In genomic region chr1:59508463-59509139, GRCm38 (mm10) we compare ENCODE assay signal across 9 mouse cellular contexts. TPM values are rescaled to one million over a fixed set of nuclear protein-coding genes. Genes with fewer than 3 reads are reported as not detected.
DNase-seq lines count a peak whose midpoint lies in the region; ATAC-seq and TF ChIP-seq lines count a peak whose summit lies in the region.
"Had no signal": no experiment of that assay in that cellular context is flagged by ENCODE, and none has a peak within 500 bp of the region (broad histone marks: within the 10 kb centered on the region; RNA-seq: fewer than 3 reads in every experiment).

No protein-coding gene starts in this region.

- DNase-seq in ES-E14 (ENCODE audit: low read depth, low spot score) (no peak), adipocyte (ENCODE audit: low spot score) (no peak)
- peak; percentile 56 for DNase-seq in brain, embryonic 14.5 days (ENCODE audit: low read depth)
- DNase-seq in frontal cortex, adult 2 months (ENCODE audit: extremely low spot score in 1 of 2, low spot score in 1 of 2): no peak
- no peak for DNase-seq in thymus, postnatal 36 days
- DNase-seq: adrenal gland, adult 8-10 months; forebrain, postnatal 0 days had no signal

- no peak for TF ChIP-seq CTCF in brain, embryonic 14.5 days (IDR thresholded peaks at IDR 0.05; ENCODE audit: borderline replicate concordance, extremely low read depth, insufficient read depth, insufficient read length)

- ATAC-seq in heart, embryonic 16.5 days (replicated peaks; ENCODE audit: extremely low read depth, insufficient read depth, low FRiP score): no peak
- ATAC-seq in limb, embryonic 13.5 days (ENCODE audit: low FRiP score, low read depth): no peak
- ATAC-seq: forebrain, postnatal 0 days had no signal

- H3K9ac ChIP-seq in ES-E14 (ENCODE audit: insufficient read depth, low read depth, low read length, poor library complexity, severe bottlenecking): peak overlapping the region; percentile 31; the same call in 1 of the 2 replicates
- no peak overlapping the region for H3K9ac ChIP-seq in heart, embryonic 16.5 days (ENCODE audit: low read length)
- no peak overlapping the region for H3K9ac ChIP-seq in limb, embryonic 13.5 days
- H3K9ac ChIP-seq: forebrain, postnatal 0 days had no signal

- WGBS in heart, embryonic 16.5 days: 24% methylated on average over 17 of the region's 17 CpGs
- 20% methylated on average over 17 of the region's 17 CpGs for WGBS in limb, embryonic 13.5 days

- in situ Hi-C loops in ES-E14 (cut with MboI; ENCODE audit: low sequenced_read_pairs in 2 of 2, unreplicated experiment in 2 of 2): no loop called here

- no peak overlapping the region for H3K27ac ChIP-seq in ES-E14 (ENCODE audit: insufficient read depth, low read depth, low read length, poor library complexity, severe bottlenecking)
- H3K27ac ChIP-seq in heart, embryonic 16.5 days (ENCODE audit: low read length): no peak overlapping the region
- H3K27ac ChIP-seq in limb, embryonic 13.5 days: no peak overlapping the region

- H3K36me3 ChIP-seq in ES-E14 (ENCODE audit: control insufficient read depth, insufficient read depth, low read length, poor library complexity, severe bottlenecking): no peaks in the 10 kb centered on the region
- H3K36me3 ChIP-seq in heart, embryonic 16.5 days (ENCODE audit: control insufficient read depth, insufficient read depth): no peaks in the 10 kb centered on the region
- H3K36me3 ChIP-seq in limb, embryonic 13.5 days: no peaks in the 10 kb centered on the region

- peak overlapping the region; percentile 51 for H3K4me2 ChIP-seq in heart, embryonic 16.5 days (ENCODE audit: low read depth, low read length)
- peak overlapping the region; percentile 38 for H3K4me2 ChIP-seq in limb, embryonic 13.5 days (replicated peaks)

- no peaks in the 10 kb centered on the region for H3K27me3 ChIP-seq in heart, embryonic 16.5 days (ENCODE audit: control insufficient read depth, insufficient read depth, low read length)
- H3K27me3 ChIP-seq in limb, embryonic 13.5 days: no peaks in the 10 kb centered on the region

- no peak for TF ChIP-seq POLR2A in brain, embryonic 14.5 days (IDR thresholded peaks at IDR 0.05; ENCODE audit: borderline replicate concordance, extremely low read depth, insufficient read depth, insufficient read length, poor library complexity, severe bottlenecking)

- H3K4me1 ChIP-seq in ES-E14 (ENCODE audit: control insufficient read depth in 2 of 2, insufficient read depth in 2 of 2, low read length in 2 of 2, poor library complexity in 1 of 2): peaks cover 0 to 4% of the 10 kb centered on the region in 2 experiments; a peak in 1 of 4 replicates
- H3K4me1 ChIP-seq in heart, embryonic 16.5 days (ENCODE audit: control insufficient read depth, insufficient read depth, low read length): peaks cover 4% of the 10 kb centered on the region; the same call in 1 of the 2 replicates
- peaks cover 17% of the 10 kb centered on the region for H3K4me1 ChIP-seq in limb, embryonic 13.5 days

- H3K4me3 ChIP-seq in ES-E14 (ENCODE audit: insufficient read depth in 1 of 2, low read depth in 1 of 2, low read length in 2 of 2, poor library complexity in 1 of 2, severe bottlenecking in 1 of 2): no peak overlapping the region
- no peak overlapping the region for H3K4me3 ChIP-seq in heart, embryonic 16.5 days (ENCODE audit: low read length)
- no peak overlapping the region for H3K4me3 ChIP-seq in limb, embryonic 13.5 days

- no peaks in the 10 kb centered on the region for H3K9me3 ChIP-seq in ES-E14 (ENCODE audit: control insufficient read depth, insufficient read depth, low read depth, low read length)
- H3K9me3 ChIP-seq in heart, embryonic 16.5 days (replicated peaks; ENCODE audit: control insufficient read depth, low read length): no peaks in the 10 kb centered on the region
- H3K9me3 ChIP-seq in limb, embryonic 13.5 days: no peaks in the 10 kb centered on the region

TF ChIP-seq in ES-E14, 5 proteins besides CTCF, POLR2A, EP300 and RAD21:
- TF ChIP-seq ZNF384 (IDR thresholded peaks at IDR 0.05; ENCODE audit: low read depth, low read length) (no peak), HCFC1 (IDR thresholded peaks at IDR 0.05; ENCODE audit: borderline replicate concordance, insufficient read depth, low read length) (no peak), CHD2 (IDR thresholded peaks at IDR 0.05; ENCODE audit: low read depth, low read length) (no peak), MAFK (IDR thresholded peaks at IDR 0.05; ENCODE audit: insufficient read depth, low read depth, low read length) (no peak), ZC3H11A (IDR thresholded peaks at IDR 0.05; ENCODE audit: borderline replicate concordance, low read depth, low read length) (no peak)

RNA-seq across cellular contexts. Expression of gene Gm973, which starts 7.5 kb away (rescaled TPM):
- 4.0 and 5.8 TPM in 2 replicates for total RNA-seq in ES-E14 (2012; rRNA removed)
- 2.1 and 6.4 TPM in 2 replicates for polyA plus RNA-seq in brain, embryonic 14.5 days (2012; rRNA removed)
- 0.10 and 0.41 TPM in 2 replicates for polyA plus RNA-seq in heart, embryonic 16.5 days (2015; fragmentation: Nextera tagmentation; extraction: Ambion mirVana)
- 0.45 and 1.4 TPM in 2 replicates for polyA plus RNA-seq in limb, embryonic 13.5 days (2015; fragmentation: Nextera tagmentation; extraction: Ambion mirVana)
- 7.8 and 9.2 TPM in 2 replicates for polyA plus RNA-seq in frontal cortex, adult 2 months (2012; rRNA removed)

RNA-seq across cellular contexts. Expression of gene Fzd7, which starts 26.4 kb away (rescaled TPM):
- total RNA-seq in ES-E14 (2012; rRNA removed): 57.9 and 88.8 TPM in 2 replicates
- 8.3 and 10.7 TPM in 2 replicates for polyA plus RNA-seq in brain, embryonic 14.5 days (2012; rRNA removed)
- polyA plus RNA-seq in heart, embryonic 16.5 days (2015; fragmentation: Nextera tagmentation; extraction: Ambion mirVana): 2.9 and 3.2 TPM in 2 replicates
- polyA plus RNA-seq in limb, embryonic 13.5 days (2015; fragmentation: Nextera tagmentation; extraction: Ambion mirVana): 12.8 and 13.4 TPM in 2 replicates
- polyA plus RNA-seq in frontal cortex, adult 2 months (2012; rRNA removed): 3.6 and 4.8 TPM in 2 replicates
